Mouse (Mus musculus) hindbrain, embryonic 10.5 days (tissue): ENCODE data around the gene Matn4. TPM values are rescaled to one million over a fixed set of nuclear protein-coding genes. Genes with fewer than 3 reads are reported as not detected.
A peak's percentile ranks its signal among the peaks of the same experiment; 100 is the strongest.

ENCODE experiments used
- DNase-seq: peaks from one replicate; pipeline ENCODE4 v3.0.0-alpha.2; 2017; ENCODE audit warnings: low spot score
- H3K27ac ChIP-seq: fragments of 300-500 bp; sonication (generic); 2 replicates; pipeline ENCODE4 v1.5.1; 2016; ENCODE audit warnings: mild to moderate bottlenecking, moderate library complexity
- H3K27me3 ChIP-seq: fragments of 300-500 bp; sonication (generic); 2 replicates; pipeline ENCODE4 v1.6.1; 2016; ENCODE audit warnings: mild to moderate bottlenecking; ENCODE audit not compliant: poor library complexity, insufficient read depth, severe bottlenecking
- H3K36me3 ChIP-seq: fragments of 300-500 bp; sonication (generic); 2 replicates; pipeline ENCODE4 v1.6.1; 2016; ENCODE audit warnings: mild to moderate bottlenecking, moderate library complexity
- H3K4me1 ChIP-seq: fragments of 300-500 bp; sonication (generic); replicated peaks from 2 replicates; pipeline ENCODE4 v1.6.1; 2016; ENCODE audit warnings: mild to moderate bottlenecking
- H3K4me3 ChIP-seq: fragments of 300-500 bp; sonication (generic); 2 replicates; pipeline ENCODE4 v1.5.1; 2016; ENCODE audit warnings: mild to moderate bottlenecking, moderate library complexity
- H3K9me3 ChIP-seq: fragments of 300-500 bp; sonication (generic); 2 replicates; pipeline ENCODE4 v1.6.1; 2016; ENCODE audit warnings: mild to moderate bottlenecking, moderate library complexity
- WGBS: fragments of 180-500 bp; shearing (Covaris S2); methylation state at CpG from one replicate; pipeline ENCODE4 v1.1.7; 2016; 5-methylcytosine and 5-hydroxymethylcytosine counted together
- polyA plus RNA-seq: library from polyadenylated mRNA; unstranded; fragments of >200 nt; fragmentation: Nextera tagmentation; extraction: Ambion mirVana; gene quantifications from 2 replicates; pipeline ENCODE4 v1.2.1, GENCODE M21; 2016

The Matn4 gene
- polyA plus RNA-seq, result 0.35 and 0.72 TPM in 2 replicates

GRCm38 (mm10) chr2:164405060-164405459 lies at the start of gene Matn4:
Gene Matn4, minus strand, starts transcription at chr2:164405160.
- Histone ChIP-seq H3K27me3 (peaks cover 100% of the 10 kb centered on the region), H3K4me1 (peaks cover 31% of the 10 kb centered on the region), H3K36me3 (no peaks in the 10 kb centered on the region), H3K4me3 (peak within 1 kb of the TSS; percentile 46), H3K27ac (peak within 1 kb of the TSS; percentile 30; the same call in 1 of the 2 replicates), H3K9me3 (no peaks in the 10 kb centered on the region)
- no peak for DNase-seq
- 9% methylated on average over 9 of the region's 9 CpGs for WGBS

DNA sequence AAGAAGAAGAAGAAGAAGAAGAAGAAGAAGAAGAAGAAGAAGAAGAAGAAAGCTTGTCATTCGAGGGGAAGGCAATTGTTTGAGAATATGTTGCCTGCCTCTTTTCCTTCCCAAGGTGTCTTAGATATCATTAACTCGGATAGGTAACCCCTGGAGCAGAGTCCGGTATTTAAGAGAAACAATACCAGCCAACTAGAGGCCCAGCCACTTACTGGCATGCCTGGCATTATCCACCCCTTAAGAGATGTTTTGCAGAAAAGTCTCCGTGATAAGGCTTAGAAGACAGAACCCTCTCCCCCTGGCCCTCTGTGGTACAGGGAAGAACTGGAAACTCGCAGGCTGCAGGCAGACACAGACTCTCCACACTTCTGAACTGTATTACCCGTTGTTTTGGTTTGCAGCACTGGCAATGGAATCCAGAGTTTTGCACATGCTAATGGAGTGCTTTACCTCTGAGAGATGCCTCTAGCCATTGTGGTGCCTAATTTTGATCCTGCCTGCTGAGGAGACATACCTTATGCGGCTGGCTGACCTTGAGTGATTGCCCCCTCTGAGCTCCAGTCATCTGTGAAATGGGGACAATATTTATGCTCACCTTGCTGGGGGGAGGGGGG lies 49.0 kb upstream of the Matn4 start:
- Histone ChIP-seq H3K9me3 (no peaks in the 10 kb centered on the region), H3K4me3 (no peak overlapping the region), H3K36me3 (no peaks in the 10 kb centered on the region), H3K27me3 (0 out of 2 replicates have a peak, but pooled peaks cover 6% of the 10 kb centered on the region), H3K4me1 (peaks cover 31% of the 10 kb centered on the region), H3K27ac (no peak overlapping the region)
- DNase-seq, result no peak
- WGBS, result 76% methylated on average over 7 of the region's 7 CpGs

DNA sequence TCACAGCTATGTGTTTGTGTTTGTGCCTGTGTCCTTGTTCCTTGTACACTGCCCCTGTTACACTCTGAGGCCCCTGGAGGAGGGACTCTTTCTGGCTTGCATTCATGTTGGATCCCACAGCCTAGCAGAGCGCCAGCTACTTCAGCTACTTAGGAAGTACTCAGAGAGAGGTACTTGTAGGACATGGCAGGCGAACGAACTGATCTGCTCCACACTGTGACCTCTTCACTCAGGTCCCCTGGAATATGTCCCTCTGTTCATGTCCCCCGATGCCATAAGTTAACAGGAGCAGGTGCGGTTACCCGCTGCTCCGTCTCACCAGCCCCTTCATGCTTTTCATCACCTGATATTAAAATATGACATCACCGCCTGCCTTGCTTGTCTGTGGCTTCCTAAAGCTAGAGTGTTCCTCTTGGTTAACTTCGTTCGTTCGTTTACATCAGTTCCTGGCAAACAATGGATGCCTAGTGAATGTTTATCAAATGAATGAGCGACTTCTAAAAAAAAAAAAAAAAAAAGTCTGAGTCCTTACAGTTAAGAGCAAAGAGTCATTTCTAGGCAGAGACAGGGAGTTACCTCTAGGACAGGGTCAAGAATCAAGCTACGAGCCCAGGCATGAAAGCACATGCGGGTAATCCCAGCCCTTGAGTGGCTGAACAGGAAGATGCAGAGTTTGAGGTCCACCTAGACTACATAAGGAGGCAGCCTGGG lies 48.2 kb upstream of the Matn4 start:
- H3K4me3 ChIP-seq, result no peak overlapping the region
- 0 out of 2 replicates have a peak, but pooled peaks cover 6% of the 10 kb centered on the region for H3K27me3 ChIP-seq
- no peaks in the 10 kb centered on the region for H3K36me3 ChIP-seq
- peaks cover 31% of the 10 kb centered on the region for H3K4me1 ChIP-seq
- H3K27ac ChIP-seq, result no peak overlapping the region
- WGBS, result 82% methylated on average over 14 of the region's 14 CpGs
- DNase-seq, result no peak
- H3K9me3 ChIP-seq, result no peaks in the 10 kb centered on the region

- WGBS, result 56% methylated on average over 12 of the region's 13 CpGs
- Histone ChIP-seq H3K27ac (no peak overlapping the region), H3K27me3 (0 out of 2 replicates have a peak, but pooled peaks cover 6% of the 10 kb centered on the region), H3K4me1 (peaks cover 27% of the 10 kb centered on the region), H3K9me3 (no peaks in the 10 kb centered on the region), H3K36me3 (no peaks in the 10 kb centered on the region), H3K4me3 (no peak overlapping the region)
- no peak for DNase-seq
Observed at GRCm38 (mm10) chr2:164452000-164452676, 47.2 kb upstream of the Matn4 start.

GRCm38 (mm10) chr2:164449341-164450042 lies 44.5 kb upstream of the Matn4 start:
- Histone ChIP-seq H3K27ac (no peak overlapping the region), H3K27me3 (peaks cover 6% of the 10 kb centered on the region; the same call in 1 of the 2 replicates), H3K4me3 (no peak overlapping the region), H3K9me3 (no peaks in the 10 kb centered on the region), H3K4me1 (peaks cover 9% of the 10 kb centered on the region; the same call in 1 of the 2 replicates), H3K36me3 (no peaks in the 10 kb centered on the region)
- 88% methylated on average over 14 of the region's 14 CpGs for WGBS
- no peak for DNase-seq

DNA sequence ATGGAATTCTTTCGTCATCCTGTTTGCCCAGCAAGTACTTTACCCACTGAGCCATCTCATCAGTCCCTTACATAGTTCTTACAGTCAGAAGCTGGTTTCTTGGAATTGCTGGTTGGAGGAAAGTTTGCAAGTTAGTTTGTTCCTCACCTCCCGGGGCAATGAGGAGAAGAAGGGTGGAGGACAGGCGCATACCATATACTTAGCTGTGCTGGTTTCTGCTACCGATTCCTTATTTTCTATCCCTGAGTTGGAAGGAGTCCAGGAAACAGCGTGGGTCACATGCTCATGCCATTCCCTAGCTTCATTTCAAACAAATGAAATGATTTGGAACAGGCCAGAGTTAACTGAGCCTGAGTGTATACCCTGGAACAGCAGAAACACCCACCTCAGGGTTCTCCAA lies 44.0 kb upstream of the Matn4 start:
- Histone ChIP-seq H3K4me3 (no peak overlapping the region), H3K9me3 (no peaks in the 10 kb centered on the region), H3K27ac (no peak overlapping the region), H3K27me3 (peaks cover 6% of the 10 kb centered on the region; the same call in 1 of the 2 replicates), H3K36me3 (no peaks in the 10 kb centered on the region), H3K4me1 (peaks cover 9% of the 10 kb centered on the region; the same call in 1 of the 2 replicates)
- no peak for DNase-seq
- WGBS, result 86% methylated on average over 5 of the region's 5 CpGs

DNA sequence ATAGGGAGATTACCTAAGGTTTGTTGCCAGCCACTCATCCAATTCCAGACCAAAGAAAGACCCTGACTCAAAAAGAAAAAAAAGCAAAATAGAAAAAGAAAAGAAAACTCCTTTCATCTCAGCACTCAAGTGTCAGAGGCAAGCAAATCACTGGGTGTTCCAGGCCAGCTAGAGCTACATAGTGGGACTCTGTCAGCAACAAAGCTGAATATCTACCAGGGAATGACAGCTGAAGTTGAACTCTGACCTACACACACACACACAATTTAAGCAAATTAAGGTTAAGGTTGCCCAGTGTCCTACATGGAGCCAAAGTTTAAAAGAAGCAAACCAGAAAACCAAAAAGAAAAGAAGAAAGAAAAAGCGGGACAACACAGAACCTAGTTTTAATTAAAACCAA lies 43.2 kb upstream of the Matn4 start:
- Histone ChIP-seq H3K27ac (no peak overlapping the region), H3K4me3 (no peak overlapping the region), H3K4me1 (peaks cover 17% of the 10 kb centered on the region), H3K36me3 (no peaks in the 10 kb centered on the region), H3K27me3 (peaks cover 4% of the 10 kb centered on the region; the same call in 1 of the 2 replicates), H3K9me3 (no peaks in the 10 kb centered on the region)
- DNase-seq, result no peak
- WGBS, result 79% methylated on average over 1 of the region's 1 CpGs

DNA sequence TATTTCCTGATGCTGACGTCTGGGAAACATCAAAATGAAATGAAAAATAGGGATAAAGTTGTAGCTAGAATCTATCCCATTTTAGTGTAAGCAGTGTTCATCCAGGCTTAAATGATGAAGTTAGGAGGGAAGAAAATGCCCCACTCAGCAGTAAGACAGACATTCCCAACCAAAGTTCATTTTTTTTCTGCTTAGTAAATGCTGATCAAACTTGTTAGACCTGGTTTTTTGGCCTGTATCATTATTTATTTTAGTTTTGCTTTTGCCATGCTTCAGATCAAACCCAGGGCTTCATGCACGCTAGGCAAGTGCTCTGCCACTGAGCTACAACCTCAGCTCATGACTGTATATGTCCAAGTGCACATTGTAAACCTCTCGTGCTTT lies 41.1 kb upstream of the Matn4 start:
- peaks cover 29% of the 10 kb centered on the region for H3K4me1 ChIP-seq
- no peak for DNase-seq
- H3K27ac ChIP-seq, result no peak overlapping the region
- no peak overlapping the region for H3K4me3 ChIP-seq
- 88% methylated on average over 3 of the region's 3 CpGs for WGBS
- H3K27me3 ChIP-seq, result peaks cover 12% of the 10 kb centered on the region
- H3K36me3 ChIP-seq, result no peaks in the 10 kb centered on the region
- H3K9me3 ChIP-seq, result no peaks in the 10 kb centered on the region

GRCm38 (mm10) chr2:164445399-164446085 lies 40.6 kb upstream of the Matn4 start:
- H3K27me3 ChIP-seq, result peaks cover 17% of the 10 kb centered on the region
- DNase-seq, result no peak
- H3K27ac ChIP-seq, result no peak overlapping the region
- H3K4me3 ChIP-seq, result no peak overlapping the region
- 87% methylated on average over 3 of the region's 3 CpGs for WGBS
- peaks cover 32% of the 10 kb centered on the region for H3K4me1 ChIP-seq
- H3K36me3 ChIP-seq, result no peaks in the 10 kb centered on the region
- H3K9me3 ChIP-seq, result no peaks in the 10 kb centered on the region

GRCm38 (mm10) chr2:164444701-164445100 lies 39.7 kb upstream of the Matn4 start:
- no peak for DNase-seq
- Histone ChIP-seq H3K27me3 (peaks cover 23% of the 10 kb centered on the region), H3K36me3 (no peaks in the 10 kb centered on the region), H3K4me3 (no peak overlapping the region), H3K27ac (no peak overlapping the region), H3K4me1 (peaks cover 37% of the 10 kb centered on the region), H3K9me3 (no peaks in the 10 kb centered on the region)
- 81% methylated on average over 2 of the region's 2 CpGs for WGBS

GRCm38 (mm10) chr2:164443460-164444000 lies 38.6 kb upstream of the Matn4 start, which contains the start of gene Sdc4:
Gene Sdc4, minus strand, starts transcription at chr2:164443887.
- peak within 1 kb of the TSS; percentile 70 for H3K4me3 ChIP-seq
- H3K4me1 ChIP-seq, result peaks cover 37% of the 10 kb centered on the region
- DNase-seq, result no peak
- 8% methylated on average over 18 of the region's 18 CpGs for WGBS
- H3K36me3 ChIP-seq, result no peaks in the 10 kb centered on the region
- H3K27me3 ChIP-seq, result peaks cover 26% of the 10 kb centered on the region
- no peaks in the 10 kb centered on the region for H3K9me3 ChIP-seq
- H3K27ac ChIP-seq, result peak within 1 kb of the TSS; percentile 88

GRCm38 (mm10) chr2:164443051-164443437 lies 38.1 kb upstream of the Matn4 start:
- Histone ChIP-seq H3K4me3 (peak overlapping the region; percentile 70), H3K9me3 (no peaks in the 10 kb centered on the region), H3K4me1 (peaks cover 37% of the 10 kb centered on the region), H3K27ac (peak overlapping the region; percentile 88), H3K36me3 (no peaks in the 10 kb centered on the region), H3K27me3 (peaks cover 26% of the 10 kb centered on the region)
- WGBS, result under 1% methylated on average over 26 of the region's 26 CpGs
- peak; percentile 85 for DNase-seq
